14 mouse cellular contexts compared by ENCODE assay signal in genomic region chr19:4194776-4195650, GRCm38 (mm10). TPM values are rescaled to one million over a fixed set of nuclear protein-coding genes. Genes with fewer than 3 reads are reported as not detected.
DNase-seq lines count a peak whose midpoint lies in the region; ATAC-seq and TF ChIP-seq lines count a peak whose summit lies in the region.
"Had no signal": no experiment of that assay in that cellular context is flagged by ENCODE, and none has a peak within 500 bp of the region (broad histone marks: within the 10 kb centered on the region; RNA-seq: fewer than 3 reads in every experiment).

No protein-coding gene starts in this region.

- no peak overlapping the region for H3K4me2 ChIP-seq in liver, embryonic 11.5 days
- H3K4me2 ChIP-seq: heart, embryonic 13.5 days had no signal

- no peak for TF ChIP-seq POLR2A in liver, adult 2 months (IDR thresholded peaks at IDR 0.05; ENCODE audit: extremely low read depth, insufficient read depth, low read length)

- no peaks in the 10 kb centered on the region for H3K9me3 ChIP-seq in heart, embryonic 10.5 days
- H3K9me3 ChIP-seq in liver, embryonic 11.5 days (ENCODE audit: control insufficient read depth, low read length), result no peaks in the 10 kb centered on the region
- H3K9me3 ChIP-seq: heart, embryonic 13.5 days had no signal

- peaks cover 60% of the 10 kb centered on the region for H3K4me1 ChIP-seq in heart, embryonic 10.5 days
- H3K4me1 ChIP-seq in liver, adult 2 months (ENCODE audit: control insufficient read depth, insufficient read depth, low read length), result peaks cover 33% of the 10 kb centered on the region
- H3K4me1 ChIP-seq in liver, embryonic 11.5 days (replicated peaks; ENCODE audit: control insufficient read depth, insufficient read depth, low read length), result peaks cover 39% of the 10 kb centered on the region

- peaks cover 68% of the 10 kb centered on the region for H3K36me3 ChIP-seq in heart, embryonic 10.5 days
- peaks cover 6% of the 10 kb centered on the region; the same call in 1 of the 2 replicates for H3K36me3 ChIP-seq in liver, adult 2 months (ENCODE audit: control insufficient read depth, insufficient read depth, low read length)
- peaks cover 44% of the 10 kb centered on the region for H3K36me3 ChIP-seq in liver, embryonic 11.5 days (ENCODE audit: control insufficient read depth, insufficient read depth, low read length)

- peaks cover 14% of the 10 kb centered on the region for H3K79me2 ChIP-seq in liver, adult 2 months (ENCODE audit: control insufficient read depth, insufficient read depth, low read length)

- TF ChIP-seq CTCF in liver, adult 2 months (IDR thresholded peaks at IDR 0.05; ENCODE audit: low read depth, low read length), result no peak

- H3K4me3 ChIP-seq in heart, embryonic 10.5 days, result peak overlapping the region; percentile 12; the same call in 1 of the 2 replicates
- no peak overlapping the region for H3K4me3 ChIP-seq in liver, adult 2 months (ENCODE audit: insufficient read depth, low read depth, low read length)
- H3K4me3 ChIP-seq in liver, embryonic 11.5 days (ENCODE audit: low read depth, low read length), result no peak overlapping the region; the same call in 1 of the 2 replicates
- H3K4me3 ChIP-seq: heart, embryonic 13.5 days had no signal

- H3K27me3 ChIP-seq in heart, embryonic 10.5 days (ENCODE audit: insufficient read depth, poor library complexity, severe bottlenecking), result no peaks in the 10 kb centered on the region
- no peaks in the 10 kb centered on the region for H3K27me3 ChIP-seq in liver, adult 2 months (ENCODE audit: control insufficient read depth, insufficient read depth, low read length)
- no peaks in the 10 kb centered on the region for H3K27me3 ChIP-seq in liver, embryonic 11.5 days (replicated peaks; ENCODE audit: control insufficient read depth, insufficient read depth, low read length)
- H3K27me3 ChIP-seq: heart, embryonic 13.5 days had no signal

- ATAC-seq in liver, embryonic 11.5 days (replicated peaks; ENCODE audit: low FRiP score), result no peak
- no peak for ATAC-seq in megakaryocyte progenitor cell, adult 5-6 weeks (replicated peaks; ENCODE audit: poor library complexity)

- no peak overlapping the region for H3K9ac ChIP-seq in liver, adult 2 months (ENCODE audit: low read depth, low read length)
- no peak overlapping the region for H3K9ac ChIP-seq in liver, embryonic 11.5 days (ENCODE audit: low read depth, low read length)
- H3K9ac ChIP-seq: liver, embryonic 14.5 days had no signal

- no peak for DNase-seq in heart, embryonic 10.5 days (ENCODE audit: low spot score)
- no peak for DNase-seq in heart, adult 18-20 months
- DNase-seq in liver, adult 2 months (ENCODE audit: extremely low read depth, low read depth, low spot score), result peak; percentile 94
- no peak for DNase-seq in liver, embryonic 11.5 days (ENCODE audit: low spot score)
- peak; percentile 56 for DNase-seq in adrenal gland, postnatal 25 days
- DNase-seq in cerebellum, adult 9-11 months, result peak; percentile 89
- DNase-seq in left cerebral cortex, adult 11 months (ENCODE audit: low spot score), result no peak
- DNase-seq: layer of hippocampus, adult 9-11 months; right cerebral cortex, postnatal 4 days had no signal

- no peak overlapping the region for H3K27ac ChIP-seq in heart, embryonic 10.5 days
- peak overlapping the region; percentile 20 for H3K27ac ChIP-seq in liver, adult 2 months (replicated peaks; ENCODE audit: insufficient read depth, low read depth, low read length)
- H3K27ac ChIP-seq in liver, embryonic 11.5 days (ENCODE audit: low read depth, low read length), result no peak overlapping the region
- H3K27ac ChIP-seq: heart, embryonic 13.5 days; liver, embryonic 14.5 days; stomach, postnatal 0 days had no signal

- 77% methylated on average over 12 of the region's 12 CpGs for WGBS in heart, embryonic 10.5 days
- 25% methylated on average over 12 of the region's 12 CpGs for WGBS in liver, adult 2 months
- 81% methylated on average over 12 of the region's 12 CpGs for WGBS in liver, embryonic 11.5 days

RNA-seq across cellular contexts. Expression of gene Ppp1ca, which starts 3.1 kb away (rescaled TPM):
- 876 and 946 TPM in 2 replicates for polyA plus RNA-seq in heart, embryonic 10.5 days (2016; fragmentation: Nextera tagmentation; extraction: Ambion mirVana)
- total RNA-seq in heart, adult 18-20 months (2021), result 100 to 1,000 TPM; 293 to 299 TPM
- total RNA-seq in liver, adult 2 months (2014; rRNA removed), result 170 TPM in 2 replicates
- 399 and 571 TPM in 2 replicates for polyA plus RNA-seq in liver, adult 2 months (2012; rRNA removed)
- polyA plus RNA-seq in liver, embryonic 11.5 days (2014; fragmentation: Nextera tagmentation; extraction: Ambion mirVana), result 773 and 809 TPM in 2 replicates
- 373 and 392 TPM in 2 replicates for total RNA-seq in adrenal gland, postnatal 25 days (2021)
- 395 and 413 TPM in 2 replicates for total RNA-seq in megakaryocyte progenitor cell, adult 5-6 weeks (2015)
- total RNA-seq in megakaryocyte progenitor cell, adult 5-6 weeks (2017), result 482 and 538 TPM in 2 replicates

RNA-seq across cellular contexts. Expression of gene Tbc1d10c, which starts 3.9 kb away (rescaled TPM):
- polyA plus RNA-seq in heart, embryonic 10.5 days (2016; fragmentation: Nextera tagmentation; extraction: Ambion mirVana), result 0.94 and 1.5 TPM in 2 replicates
- 10 to 100 TPM; 12.0 to 20.2 TPM for total RNA-seq in heart, adult 18-20 months (2021)
- total RNA-seq in liver, adult 2 months (2014; rRNA removed), result 0.46 and 1.4 TPM in 2 replicates
- polyA plus RNA-seq in liver, adult 2 months (2012; rRNA removed), result 1.7 and 2.2 TPM in 2 replicates
- polyA plus RNA-seq in liver, embryonic 11.5 days (2014; fragmentation: Nextera tagmentation; extraction: Ambion mirVana), result 3.3 and 3.4 TPM in 2 replicates
- total RNA-seq in adrenal gland, postnatal 25 days (2021), result 1.0 TPM in 1 of 2 replicates, not detected in the other
- total RNA-seq in megakaryocyte progenitor cell, adult 5-6 weeks (2015), result 39.3 and 46.6 TPM in 2 replicates
- 15.3 and 17.5 TPM in 2 replicates for total RNA-seq in megakaryocyte progenitor cell, adult 5-6 weeks (2017)

RNA-seq across cellular contexts. Expression of gene Rad9a, which starts 6.4 kb away (rescaled TPM):
- 33.0 and 40.0 TPM in 2 replicates for polyA plus RNA-seq in heart, embryonic 10.5 days (2016; fragmentation: Nextera tagmentation; extraction: Ambion mirVana)
- 1 to 10 TPM; 4.5 to 4.8 TPM for total RNA-seq in heart, adult 18-20 months (2021)
- 0.74 and 1.3 TPM in 2 replicates for total RNA-seq in liver, adult 2 months (2014; rRNA removed)
- polyA plus RNA-seq in liver, adult 2 months (2012; rRNA removed), result 7.0 and 7.5 TPM in 2 replicates
- polyA plus RNA-seq in liver, embryonic 11.5 days (2014; fragmentation: Nextera tagmentation; extraction: Ambion mirVana), result 35.7 and 38.8 TPM in 2 replicates
- total RNA-seq in adrenal gland, postnatal 25 days (2021), result 10.1 and 10.8 TPM in 2 replicates
- 28.0 and 31.0 TPM in 2 replicates for total RNA-seq in megakaryocyte progenitor cell, adult 5-6 weeks (2015)
- total RNA-seq in megakaryocyte progenitor cell, adult 5-6 weeks (2017), result 16.1 and 19.7 TPM in 2 replicates

RNA-seq across cellular contexts. Expression of gene Clcf1, which starts 19.0 kb away (rescaled TPM):
- polyA plus RNA-seq in heart, embryonic 10.5 days (2016; fragmentation: Nextera tagmentation; extraction: Ambion mirVana), result 2.1 and 3.4 TPM in 2 replicates
- 1 to 10 TPM; 1.2 to 2.3 TPM for total RNA-seq in heart, adult 18-20 months (2021)
- total RNA-seq in liver, adult 2 months (2014; rRNA removed), result 0.27 and 0.28 TPM in 2 replicates
- 0.87 and 3.8 TPM in 2 replicates for polyA plus RNA-seq in liver, adult 2 months (2012; rRNA removed)
- polyA plus RNA-seq in liver, embryonic 11.5 days (2014; fragmentation: Nextera tagmentation; extraction: Ambion mirVana), result 1.9 and 2.4 TPM in 2 replicates
- total RNA-seq in adrenal gland, postnatal 25 days (2021), result 11.0 and 14.5 TPM in 2 replicates
- 2.8 and 5.0 TPM in 2 replicates for total RNA-seq in megakaryocyte progenitor cell, adult 5-6 weeks (2015)
- 1.3 and 3.0 TPM in 2 replicates for total RNA-seq in megakaryocyte progenitor cell, adult 5-6 weeks (2017)

RNA-seq across cellular contexts. Expression of gene AC109138.7, which starts 19.1 kb away (rescaled TPM):
- not detected in 2 replicates for polyA plus RNA-seq in heart, embryonic 10.5 days (2016; fragmentation: Nextera tagmentation; extraction: Ambion mirVana)
- not detected for total RNA-seq in heart, adult 18-20 months (2021)
- not detected in 2 replicates for total RNA-seq in liver, adult 2 months (2014; rRNA removed)
- polyA plus RNA-seq in liver, adult 2 months (2012; rRNA removed), result not detected in 2 replicates
- polyA plus RNA-seq in liver, embryonic 11.5 days (2014; fragmentation: Nextera tagmentation; extraction: Ambion mirVana), result not detected in 2 replicates
- total RNA-seq in adrenal gland, postnatal 25 days (2021), result not detected in 2 replicates
- not detected in 2 replicates for total RNA-seq in megakaryocyte progenitor cell, adult 5-6 weeks (2015)
- total RNA-seq in megakaryocyte progenitor cell, adult 5-6 weeks (2017), result not detected in 2 replicates
- total RNA-seq: neutrophil, adult 5-6 weeks had no signal
- polyA plus RNA-seq: heart, embryonic 13.5 days; liver, embryonic 14.5 days; stomach, postnatal 0 days had no signal

Comparison
In these comparisons a context has a peak if more than half of its experiments do, and no peak if none do; other contexts are left out.
1. DNase-seq: peak in liver, adult 2 months (single experiment), adrenal gland, postnatal 25 days (single experiment) and cerebellum, adult 9-11 months (single experiment); none in heart, embryonic 10.5 days (single experiment), heart, adult 18-20 months (0 of 2), liver, embryonic 11.5 days (single experiment) and left cerebral cortex, adult 11 months (single experiment).